Mouse (Mus musculus): ENCODE data around the gene Nova2. TPM values are rescaled to one million over a fixed set of nuclear protein-coding genes. Genes with fewer than 3 reads are reported as not detected.

Gene Nova2
- total RNA-seq (2022): 1 to 10 TPM; 3.2 to 5.5 (median 5.1) TPM

GRCm38 (mm10) chr7:18925162-18925938, at the start of gene Nova2:
Gene Nova2 (plus strand): TSS chr7:18925888.
- DNase-seq (ENCODE audit: low spot score): peak; percentile 89

GRCm38 (mm10) chr7:18878691-18879090, 47.0 kb upstream of the Nova2 start:
- DNase-seq (ENCODE audit: low spot score): no peak

GRCm38 (mm10) chr7:18883991-18884744, 41.5 kb upstream of the Nova2 start:
- no peak for DNase-seq (ENCODE audit: low spot score)

GRCm38 (mm10) chr7:18884745-18885422, 40.8 kb upstream of the Nova2 start:
- no peak for DNase-seq (ENCODE audit: low spot score)

- DNase-seq (ENCODE audit: low spot score): no peak
These were observed 38.7 kb upstream of the Nova2 start for GRCm38 (mm10) chr7:18886963-18887362.

GRCm38 (mm10) chr7:18890848-18891247, 34.8 kb upstream of the Nova2 start:
- no peak for DNase-seq (ENCODE audit: low spot score)

- peak; percentile 72 for DNase-seq (ENCODE audit: low spot score)
These were observed 33.7 kb upstream of the Nova2 start for GRCm38 (mm10) chr7:18891872-18892599.

GRCm38 (mm10) chr7:18893009-18893408, 32.7 kb upstream of the Nova2 start:
- DNase-seq (ENCODE audit: low spot score): no peak

- no peak for DNase-seq (ENCODE audit: low spot score)
These were observed 31.8 kb upstream of the Nova2 start for GRCm38 (mm10) chr7:18893651-18894430.

- DNase-seq (ENCODE audit: low spot score): peak; percentile 45
These were observed 29.2 kb upstream of the Nova2 start for GRCm38 (mm10) chr7:18896536-18896935.

- DNase-seq (ENCODE audit: low spot score): no peak
These were observed 25.2 kb upstream of the Nova2 start for GRCm38 (mm10) chr7:18900513-18900912.

- DNase-seq (ENCODE audit: low spot score): no peak
These were observed 23.2 kb upstream of the Nova2 start for GRCm38 (mm10) chr7:18902486-18902885.

- DNase-seq (ENCODE audit: low spot score): no peak
These were observed 20.7 kb upstream of the Nova2 start for GRCm38 (mm10) chr7:18904971-18905370.

GRCm38 (mm10) chr7:18909797-18910196, 15.9 kb upstream of the Nova2 start:
- no peak for DNase-seq (ENCODE audit: low spot score)

- DNase-seq (ENCODE audit: low spot score): peak; percentile 100
These were observed 15.4 kb upstream of the Nova2 start, which contains the start of gene Ccdc61 for GRCm38 (mm10) chr7:18910241-18910831. Gene Ccdc61 (minus strand): TSS chr7:18910415.

- no peak for DNase-seq (ENCODE audit: low spot score)
These were observed 9.4 kb upstream of the Nova2 start for GRCm38 (mm10) chr7:18916254-18916653.

GRCm38 (mm10) chr7:18917931-18918330, 7.8 kb upstream of the Nova2 start:
- peak; percentile 47 for DNase-seq (ENCODE audit: low spot score)

- DNase-seq (ENCODE audit: low spot score): peak; percentile 79
These were observed 4.6 kb upstream of the Nova2 start for GRCm38 (mm10) chr7:18921069-18921468.

- DNase-seq (ENCODE audit: low spot score): no peak
These were observed 2.9 kb upstream of the Nova2 start for GRCm38 (mm10) chr7:18922807-18923206.

GRCm38 (mm10) chr7:18923267-18923666, 2.4 kb upstream of the Nova2 start:
- no peak for DNase-seq (ENCODE audit: low spot score)

Measured in heart, adult 8-10 months (tissue).